Mouse (Mus musculus): Measurements from ENCODE around the gene Rpp38. TPM values are rescaled to one million over a fixed set of nuclear protein-coding genes. Genes with fewer than 3 reads are reported as not detected.

Rpp38 gene
- polyA plus RNA-seq, 1 experiment from 2014 or later = 12.8 TPM

GRCm38 (mm10) chr2:3284473-3285180 lies 47.8 kb downstream of the Rpp38 start:
- peak overlapping the region; percentile 86 for H3K9ac ChIP-seq (replicated peaks)
- WGBS = 0% methylated on average over 59 of the region's 60 CpGs
- ATAC-seq = peak; percentile 12

GRCm38 (mm10) chr2:3283602-3284472 lies 48.6 kb downstream of the Rpp38 start, which contains the start of gene Nmt2:
Nmt2 (plus strand) TSS chr2:3284212.
- H3K4me2 ChIP-seq (replicated peaks) = peak within 1 kb of the TSS; percentile 63
- under 1% methylated on average over 73 of the region's 88 CpGs for WGBS
- H3K4me1 ChIP-seq (replicated peaks) = peaks cover 17% of the 10 kb centered on the region
- H3K27ac ChIP-seq = peak within 1 kb of the TSS; percentile 94
- H3K36me3 ChIP-seq = no peaks in the 10 kb centered on the region
- H3K9me3 ChIP-seq = no peaks in the 10 kb centered on the region
- ATAC-seq = peak; percentile 97
- peak within 1 kb of the TSS; percentile 86 for H3K9ac ChIP-seq (replicated peaks)
- no peaks in the 10 kb centered on the region for H3K27me3 ChIP-seq
- H3K4me3 ChIP-seq (replicated peaks) = peak within 1 kb of the TSS; percentile 81

More at GRCm38 (mm10) chr2:3284473-3285180, 47.8 kb downstream of the Rpp38 start:
- H3K27me3 ChIP-seq = no peaks in the 10 kb centered on the region
- peak overlapping the region; percentile 94 for H3K27ac ChIP-seq
- H3K4me3 ChIP-seq (replicated peaks) = peak overlapping the region; percentile 81
- H3K36me3 ChIP-seq = no peaks in the 10 kb centered on the region
- H3K4me2 ChIP-seq (replicated peaks) = peak overlapping the region; percentile 63
- peaks cover 17% of the 10 kb centered on the region for H3K4me1 ChIP-seq (replicated peaks)
- H3K9me3 ChIP-seq = no peaks in the 10 kb centered on the region

- WGBS = 7% methylated on average over 12 of the region's 12 CpGs
- no peaks in the 10 kb centered on the region for H3K9me3 ChIP-seq
Measured at GRCm38 (mm10) chr2:3282866-3283601, 49.4 kb downstream of the Rpp38 start.

GRCm38 (mm10) chr2:3281311-3281710 lies 51.1 kb downstream of the Rpp38 start:
- H3K9ac ChIP-seq (replicated peaks) = no peak overlapping the region
- no peaks in the 10 kb centered on the region for H3K36me3 ChIP-seq
- ATAC-seq = no peak
- no peak overlapping the region for H3K4me2 ChIP-seq (replicated peaks)
- no peaks in the 10 kb centered on the region for H3K27me3 ChIP-seq
- H3K4me1 ChIP-seq (replicated peaks) = peaks cover 15% of the 10 kb centered on the region
- H3K4me3 ChIP-seq (replicated peaks) = no peak overlapping the region
- 90% methylated on average over 4 of the region's 4 CpGs for WGBS
- no peak overlapping the region for H3K27ac ChIP-seq
- no peaks in the 10 kb centered on the region for H3K9me3 ChIP-seq

More at GRCm38 (mm10) chr2:3282866-3283601, 49.4 kb downstream of the Rpp38 start:
- Histone ChIP-seq H3K4me2 (replicated peaks) (peak overlapping the region; percentile 63), H3K9ac (replicated peaks) (peak overlapping the region; percentile 60), H3K27me3 (no peaks in the 10 kb centered on the region), H3K4me1 (replicated peaks) (peaks cover 17% of the 10 kb centered on the region), H3K36me3 (no peaks in the 10 kb centered on the region), H3K27ac (peak overlapping the region; percentile 94), H3K4me3 (replicated peaks) (peak overlapping the region; percentile 81)
- ATAC-seq = no peak; the same call in 1 of the 2 replicates

Other genes with a start within 250 kb of the Rpp38 start
- 44.2 and 47.9 TPM in 2 replicates for gene Fam171a1, start 218.4 kb downstream of the Rpp38 start, polyA plus RNA-seq (2015; fragmentation: Nextera tagmentation; extraction: Ambion mirVana)
- gene Nmt2, start 48.4 kb downstream of the Rpp38 start, polyA plus RNA-seq (2015; fragmentation: Nextera tagmentation; extraction: Ambion mirVana) = 90.2 and 102 TPM in 2 replicates
- gene Acbd7, start 3.5 kb upstream of the Rpp38 start, polyA plus RNA-seq (2015; fragmentation: Nextera tagmentation; extraction: Ambion mirVana) = 1.2 and 1.3 TPM in 2 replicates
- not detected in 2 replicates for gene Olah, start 64.6 kb upstream of the Rpp38 start, polyA plus RNA-seq (2015; fragmentation: Nextera tagmentation; extraction: Ambion mirVana)
- 2.1 TPM in 2 replicates for gene Meig1, start 90.0 kb upstream of the Rpp38 start, polyA plus RNA-seq (2015; fragmentation: Nextera tagmentation; extraction: Ambion mirVana)
- 9.2 and 9.6 TPM in 2 replicates for gene Dclre1c, start 91.5 kb upstream of the Rpp38 start, polyA plus RNA-seq (2015; fragmentation: Nextera tagmentation; extraction: Ambion mirVana)
- 15.3 and 16.6 TPM in 2 replicates for gene Suv39h2, start 142.4 kb upstream of the Rpp38 start, polyA plus RNA-seq (2015; fragmentation: Nextera tagmentation; extraction: Ambion mirVana)
- gene Gm45902, start 180.1 kb upstream of the Rpp38 start, polyA plus RNA-seq (2015; fragmentation: Nextera tagmentation; extraction: Ambion mirVana) = 8.2 and 9.8 TPM in 2 replicates
- 72.5 and 84.2 TPM in 2 replicates for gene Hspa14, start 180.2 kb upstream of the Rpp38 start, polyA plus RNA-seq (2015; fragmentation: Nextera tagmentation; extraction: Ambion mirVana)
- gene Cdnf, start 180.4 kb upstream of the Rpp38 start, polyA plus RNA-seq (2015; fragmentation: Nextera tagmentation; extraction: Ambion mirVana) = 0.13 and 0.31 TPM in 2 replicates
- 39.1 and 39.4 TPM in 2 replicates for gene Fam107b, start 237.8 kb upstream of the Rpp38 start, polyA plus RNA-seq (2015; fragmentation: Nextera tagmentation; extraction: Ambion mirVana)